Mouse (Mus musculus) kidney, embryonic 14.5 days (tissue): Measurements from ENCODE around the gene Trim24. TPM values are rescaled to one million over a fixed set of nuclear protein-coding genes. Genes with fewer than 3 reads are reported as not detected.
"Not testable (repeated sequence)": the region's sequence is repeated elsewhere in the genome, so short reads cannot be mapped to it uniquely, and the experiment has no call there.

ENCODE experiments used
- ATAC-seq: fragments of 200-750 bp; cut with Nextera tagmentation; 2 replicates; pipeline ENCODE4 v1.8.0; 2017; ENCODE audit warnings: moderate number of reproducible peaks, mild to moderate bottlenecking, moderate TSS enrichment, moderate library complexity; ENCODE audit not compliant: low FRiP score, low TSS enrichment
- H3K27ac ChIP-seq: fragments of 300-500 bp; sonication (generic); 2 replicates; pipeline ENCODE4 v1.5.1; 2014; ENCODE audit warnings: low read depth, mild to moderate bottlenecking, low read length, moderate library complexity, mixed read lengths
- H3K27me3 ChIP-seq: fragments of 300-500 bp; sonication (generic); 2 replicates; pipeline ENCODE4 v1.6.1; 2014; ENCODE audit warnings: mild to moderate bottlenecking, low read length; ENCODE audit not compliant: control insufficient read depth, insufficient read depth
- H3K36me3 ChIP-seq: fragments of 300-500 bp; sonication (generic); 2 replicates; pipeline ENCODE4 v1.6.1; 2014; ENCODE audit warnings: low read length, mixed read lengths; ENCODE audit not compliant: control insufficient read depth, insufficient read depth
- H3K4me1 ChIP-seq: fragments of 300-500 bp; sonication (generic); 2 replicates; pipeline ENCODE4 v1.6.1; 2014; ENCODE audit warnings: low read length, mixed read lengths; ENCODE audit not compliant: control insufficient read depth, insufficient read depth
- H3K4me2 ChIP-seq: fragments of 300-500 bp; sonication (generic); replicated peaks from 2 replicates; pipeline ENCODE4 v1.6.1; 2014; ENCODE audit warnings: low read depth, mild to moderate bottlenecking, low read length
- H3K4me3 ChIP-seq: fragments of 300-500 bp; sonication (generic); 2 replicates; pipeline ENCODE4 v1.5.1; 2014; ENCODE audit warnings: mild to moderate bottlenecking, low read length
- H3K9ac ChIP-seq: fragments of 300-500 bp; sonication (generic); 2 replicates; pipeline ENCODE4 v1.6.1; 2014; ENCODE audit warnings: low read depth, mild to moderate bottlenecking, low read length, moderate library complexity
- H3K9me3 ChIP-seq: fragments of 300-500 bp; sonication (generic); 2 replicates; pipeline ENCODE4 v1.6.1; 2016; ENCODE audit warnings: low read length; ENCODE audit not compliant: control insufficient read depth
- WGBS: fragments of 180-500 bp; shearing (Covaris S2); extraction: QIAGEN DNeasy Blood & Tissue Kit; methylation state at CpG from one replicate; pipeline ENCODE4 v1.1.7; 2014; 5-methylcytosine and 5-hydroxymethylcytosine counted together
- polyA plus RNA-seq: library from polyadenylated mRNA; unstranded; fragments of >200 nt; fragmentation: Nextera tagmentation; extraction: Ambion mirVana; gene quantifications from 2 replicates; pipeline ENCODE4 v1.2.1, GENCODE M21; 2014

Trim24 gene
- polyA plus RNA-seq, 1 experiment from 2014 or later, result 34.2 TPM

DNA sequence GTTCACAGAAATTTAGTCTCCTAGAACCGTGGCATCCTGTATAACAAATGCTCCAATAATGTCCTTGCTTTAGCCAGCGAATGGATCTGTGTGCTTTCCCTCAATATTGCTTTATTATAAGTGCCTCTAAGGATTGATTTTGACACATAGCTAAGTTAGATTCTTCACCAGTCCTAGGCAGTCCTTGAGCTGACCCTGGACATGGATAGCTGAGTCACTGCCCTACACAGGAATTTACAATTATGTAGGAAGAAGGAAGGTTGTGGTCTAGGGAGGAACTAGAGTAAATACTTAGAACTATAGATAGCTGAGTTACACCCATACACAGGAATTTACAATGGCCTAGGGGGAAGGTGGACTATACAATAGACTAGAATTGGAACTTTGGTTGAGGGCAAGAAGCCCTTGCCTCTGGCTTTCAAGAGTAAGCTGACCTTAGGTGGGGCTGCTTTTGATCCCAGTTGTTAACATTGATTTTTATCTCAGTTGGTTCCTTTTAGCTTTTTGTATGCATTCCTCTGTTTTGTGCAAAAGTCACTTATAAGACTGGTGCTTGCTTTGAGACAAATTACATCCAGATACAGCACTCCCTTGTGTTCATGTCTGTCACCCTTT is 33.6 kb upstream of the Trim24 start:
- not testable (repeated sequence) for H3K36me3 ChIP-seq, H3K4me2 ChIP-seq, H3K27me3 ChIP-seq, H3K4me3 ChIP-seq, H3K27ac ChIP-seq, H3K9ac ChIP-seq, H3K9me3 ChIP-seq, ATAC-seq, H3K4me1 ChIP-seq
- 90% methylated on average over 2 of the region's 2 CpGs for WGBS

DNA sequence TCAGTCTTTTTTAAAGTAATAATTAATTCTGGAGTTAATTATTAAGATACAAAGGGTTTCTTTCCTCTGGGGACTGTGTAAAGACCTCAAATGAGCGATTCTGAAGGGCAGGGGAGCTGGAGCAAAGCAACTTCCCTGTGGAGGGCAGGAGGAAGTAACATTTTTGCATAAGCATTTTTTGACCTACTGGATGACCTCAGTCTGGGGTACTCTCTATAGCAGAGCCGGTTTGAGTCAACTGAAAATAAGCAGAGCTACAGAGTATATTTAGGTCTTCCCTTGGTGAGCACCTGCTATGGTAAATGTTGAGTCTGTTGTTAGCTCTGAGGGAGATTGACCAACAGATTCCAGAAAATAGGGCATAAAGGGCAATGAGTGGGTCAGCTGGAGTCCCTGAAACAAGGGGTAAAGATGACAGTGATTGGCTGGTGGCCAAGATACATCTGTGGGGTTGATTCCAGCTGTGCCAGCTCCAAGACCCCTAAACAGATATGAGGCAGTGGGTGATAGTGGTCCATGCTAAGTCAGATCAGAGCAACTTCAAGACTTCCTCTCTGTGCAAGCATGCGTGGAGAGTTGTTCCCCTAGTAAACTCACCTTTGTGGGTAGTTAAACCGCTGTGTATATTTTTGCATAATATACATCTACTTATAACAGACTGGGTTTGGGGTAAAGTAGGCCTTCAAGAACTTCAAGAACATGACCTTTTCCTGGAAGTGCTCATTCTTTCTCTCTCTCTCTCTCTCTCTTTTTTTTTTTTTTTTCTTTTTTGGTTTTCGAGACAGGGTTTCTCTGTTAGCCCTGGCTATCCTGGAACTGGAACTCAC is 27.6 kb upstream of the Trim24 start:
- H3K9me3 ChIP-seq, result no peaks in the 10 kb centered on the region
- H3K4me1 ChIP-seq, result no peaks in the 10 kb centered on the region
- no peak overlapping the region for H3K4me2 ChIP-seq
- ATAC-seq, result peak; percentile 35; the same call in 1 of the 2 replicates
- H3K9ac ChIP-seq, result no peak overlapping the region
- no peaks in the 10 kb centered on the region for H3K36me3 ChIP-seq
- no peak overlapping the region for H3K27ac ChIP-seq
- H3K4me3 ChIP-seq, result no peak overlapping the region
- no peaks in the 10 kb centered on the region for H3K27me3 ChIP-seq
- 70% methylated on average over 5 of the region's 5 CpGs for WGBS

DNA sequence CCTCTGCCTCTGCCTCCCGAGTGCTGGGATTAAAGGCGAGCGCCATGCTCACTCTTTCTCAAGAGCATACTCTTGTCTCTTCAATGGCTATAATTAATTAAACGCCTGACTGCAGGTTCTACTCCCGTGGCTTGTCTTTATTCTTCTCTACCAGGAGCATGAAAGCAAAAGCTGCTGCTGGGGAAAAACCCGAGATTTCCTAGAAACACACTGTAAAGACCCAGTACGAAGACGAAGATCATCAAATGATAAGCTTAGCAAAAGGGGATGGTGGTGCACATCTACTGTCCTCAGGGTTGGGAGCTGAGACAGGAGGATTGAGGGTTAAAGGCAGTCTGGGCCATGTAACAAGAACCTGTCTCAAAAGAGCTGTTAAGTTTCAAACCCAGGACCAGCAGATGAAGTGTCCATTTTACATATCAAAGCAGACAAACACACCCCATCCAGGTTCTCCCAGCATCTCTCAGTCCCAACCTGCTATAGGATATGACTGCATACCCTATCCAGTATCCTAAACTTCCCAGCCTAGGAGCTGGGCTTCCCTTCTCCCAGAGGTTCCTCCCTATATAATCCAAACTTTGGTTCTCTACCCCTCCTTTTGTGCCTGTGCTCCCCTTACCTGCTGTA is 26.9 kb upstream of the Trim24 start:
- H3K27ac ChIP-seq, result no peak overlapping the region
- WGBS, result 89% methylated on average over 8 of the region's 8 CpGs
- H3K4me3 ChIP-seq, result no peak overlapping the region
- no peak overlapping the region for H3K4me2 ChIP-seq
- H3K36me3 ChIP-seq, result no peaks in the 10 kb centered on the region
- no peaks in the 10 kb centered on the region for H3K4me1 ChIP-seq
- no peak for ATAC-seq
- H3K27me3 ChIP-seq, result no peaks in the 10 kb centered on the region
- H3K9me3 ChIP-seq, result peaks cover 3% of the 10 kb centered on the region; the same call in 1 of the 2 replicates
- no peak overlapping the region for H3K9ac ChIP-seq

DNA sequence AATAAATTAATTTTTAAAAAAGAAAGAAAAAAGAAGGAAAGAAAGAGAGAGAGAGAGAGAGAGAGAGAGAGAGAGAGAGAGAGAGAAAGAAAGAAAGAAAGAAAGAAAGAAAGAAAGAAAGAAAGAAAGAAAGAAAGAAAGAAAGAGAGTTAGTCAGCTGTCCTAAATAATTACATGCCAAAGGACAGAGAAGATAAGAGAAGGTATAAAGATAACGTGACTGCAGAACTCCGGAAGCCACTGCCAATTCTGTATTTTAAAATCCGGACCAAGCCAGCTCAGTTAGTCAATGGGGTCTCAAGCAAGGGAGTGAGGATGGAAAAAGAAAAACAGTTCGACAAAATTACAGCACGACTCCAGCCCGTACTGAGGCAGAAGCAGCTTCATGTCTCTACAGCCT is 25.7 kb upstream of the Trim24 start:
- not testable (repeated sequence) for H3K4me3 ChIP-seq, H3K27me3 ChIP-seq, ATAC-seq, H3K9me3 ChIP-seq, H3K27ac ChIP-seq, H3K9ac ChIP-seq, H3K4me1 ChIP-seq, H3K36me3 ChIP-seq, H3K4me2 ChIP-seq
- 78% methylated on average over 6 of the region's 6 CpGs for WGBS

DNA sequence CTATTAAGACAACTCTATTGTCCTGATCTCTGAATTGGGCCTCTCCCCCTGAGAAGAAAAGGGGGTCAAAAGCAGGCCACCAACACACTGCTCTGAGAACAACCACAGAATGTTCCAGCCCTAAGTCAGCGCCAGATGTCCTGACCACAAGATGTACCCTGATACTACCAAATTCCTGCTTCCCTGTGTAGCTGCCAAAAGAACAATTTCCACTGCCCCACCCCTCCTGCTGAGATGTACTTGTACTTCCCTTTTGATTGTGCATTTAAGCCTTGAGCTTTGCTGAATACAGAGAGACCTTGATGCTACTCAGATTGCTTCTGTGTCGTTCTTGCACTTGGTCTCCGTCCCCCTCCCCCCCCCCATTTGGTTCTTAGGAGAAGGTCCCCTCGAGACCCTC is 23.1 kb upstream of the Trim24 start:
- H3K4me1 ChIP-seq, H3K27ac ChIP-seq, ATAC-seq, H3K9ac ChIP-seq, H3K27me3 ChIP-seq, H3K9me3 ChIP-seq, H3K4me3 ChIP-seq, H3K36me3 ChIP-seq, H3K4me2 ChIP-seq: not testable (repeated sequence)
- 91% methylated on average over 4 of the region's 4 CpGs for WGBS

DNA sequence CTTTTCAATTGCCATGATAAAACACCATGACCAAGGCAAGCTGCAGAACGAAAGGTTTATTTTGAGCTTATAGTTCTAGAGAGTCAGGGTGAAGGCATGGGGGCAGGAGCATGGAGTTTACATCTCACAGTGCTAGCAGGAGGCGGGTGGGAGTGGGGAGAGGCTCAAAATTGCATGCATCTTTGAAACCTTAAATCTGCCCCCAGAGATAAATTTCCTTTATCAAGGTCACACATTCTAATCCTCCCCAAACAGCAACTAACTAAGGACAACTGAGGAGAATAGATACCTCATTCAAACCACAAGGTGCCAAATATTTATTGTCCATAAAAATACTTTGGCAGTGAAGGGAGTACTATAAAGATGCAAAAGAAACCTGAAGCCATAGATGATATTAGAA is 19.3 kb upstream of the Trim24 start:
- H3K9ac ChIP-seq, result no peak overlapping the region
- no peaks in the 10 kb centered on the region for H3K27me3 ChIP-seq
- ATAC-seq, result no peak
- no peaks in the 10 kb centered on the region for H3K4me1 ChIP-seq
- H3K4me2 ChIP-seq, result no peak overlapping the region
- no peak overlapping the region for H3K4me3 ChIP-seq
- WGBS, result 88% methylated on average over 2 of the region's 2 CpGs
- H3K36me3 ChIP-seq, result no peaks in the 10 kb centered on the region
- peaks cover 3% of the 10 kb centered on the region; the same call in 1 of the 2 replicates for H3K9me3 ChIP-seq
- H3K27ac ChIP-seq, result no peak overlapping the region

DNA sequence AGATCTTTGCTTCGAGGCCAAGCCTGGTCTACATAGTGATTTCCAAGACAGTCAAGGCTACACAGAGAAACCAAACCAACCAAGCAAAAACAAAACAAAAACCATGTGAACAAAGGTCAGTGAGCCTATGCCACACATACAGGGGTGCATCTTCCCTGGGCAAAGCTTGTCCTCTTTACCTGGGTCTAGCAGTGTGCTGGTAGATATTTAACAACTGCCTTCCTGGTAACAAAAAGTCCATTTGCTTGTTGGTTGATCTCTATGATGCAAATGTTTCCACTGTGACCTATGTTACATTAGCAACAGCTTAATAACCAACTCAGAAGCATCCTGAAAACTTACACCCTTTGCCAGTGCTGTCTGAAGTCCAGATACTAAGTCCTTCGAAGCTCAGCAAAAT is 17.3 kb upstream of the Trim24 start:
- Histone ChIP-seq H3K27ac (no peak overlapping the region), H3K4me1 (no peaks in the 10 kb centered on the region), H3K27me3 (no peaks in the 10 kb centered on the region), H3K4me3 (no peak overlapping the region), H3K9me3 (peaks cover 3% of the 10 kb centered on the region; the same call in 1 of the 2 replicates), H3K36me3 (no peaks in the 10 kb centered on the region), H3K4me2 (no peak overlapping the region), H3K9ac (no peak overlapping the region)
- 89% methylated on average over 2 of the region's 2 CpGs for WGBS
- no peak for ATAC-seq

DNA sequence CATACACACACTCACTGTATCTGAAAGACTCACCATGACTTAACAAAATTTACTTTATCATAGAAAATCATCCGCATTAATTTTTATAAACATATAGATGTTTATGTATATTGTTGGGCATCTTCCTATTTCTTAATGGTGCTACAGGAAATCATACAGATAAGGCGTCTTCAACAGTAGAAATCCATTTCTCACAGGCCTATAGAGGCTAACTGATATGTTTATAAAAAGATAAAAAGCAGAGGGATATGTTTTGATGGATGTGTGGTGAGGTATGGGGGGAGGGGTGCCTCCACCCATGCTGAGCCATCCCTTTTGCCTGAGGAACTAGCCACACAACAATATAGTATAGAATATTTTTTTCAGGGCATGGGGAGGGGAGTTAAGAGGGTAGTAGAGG is 15.2 kb upstream of the Trim24 start:
- Histone ChIP-seq H3K36me3 (no peaks in the 10 kb centered on the region), H3K27me3 (no peaks in the 10 kb centered on the region), H3K27ac (no peak overlapping the region), H3K9ac (no peak overlapping the region), H3K4me1 (no peaks in the 10 kb centered on the region), H3K4me2 (no peak overlapping the region), H3K4me3 (no peak overlapping the region), H3K9me3 (no peaks in the 10 kb centered on the region)
- 90% methylated on average over 2 of the region's 2 CpGs for WGBS
- no peak for ATAC-seq

DNA sequence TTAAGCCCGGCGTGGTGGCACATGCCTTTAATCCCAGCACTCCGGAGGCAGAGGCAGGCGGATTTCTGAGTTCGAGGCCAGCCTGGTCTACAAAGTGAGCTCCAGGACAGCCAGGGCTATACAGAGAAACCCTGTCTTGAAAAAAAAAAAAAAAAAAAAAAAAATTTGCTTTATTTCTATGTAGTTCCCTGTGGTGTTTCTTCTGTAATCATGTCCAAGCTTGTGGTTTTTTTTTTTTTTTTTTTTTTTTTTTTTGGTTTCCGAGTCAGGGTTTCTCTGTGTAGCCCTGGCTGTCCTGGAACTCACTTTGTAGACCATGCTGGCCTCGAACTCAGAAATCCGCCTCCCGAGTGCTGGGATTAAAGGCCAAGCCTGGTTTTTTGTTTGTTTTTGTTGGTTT is 14.3 kb upstream of the Trim24 start:
- not testable (repeated sequence) for H3K27ac ChIP-seq, H3K4me1 ChIP-seq, H3K27me3 ChIP-seq, H3K9me3 ChIP-seq, ATAC-seq, H3K36me3 ChIP-seq, H3K4me2 ChIP-seq, H3K4me3 ChIP-seq, H3K9ac ChIP-seq
- 91% methylated on average over 9 of the region's 9 CpGs for WGBS
